Mouse (Mus musculus) telencephalon, adult 2 months (tissue): ENCODE data around the gene Vps45.

ENCODE experiments used
- DNase-seq: peaks from one replicate; pipeline ENCODE4 v3.0.0-alpha.2; 2011; ENCODE audit warnings: low read depth, low spot score

Vps45 gene

DNA sequence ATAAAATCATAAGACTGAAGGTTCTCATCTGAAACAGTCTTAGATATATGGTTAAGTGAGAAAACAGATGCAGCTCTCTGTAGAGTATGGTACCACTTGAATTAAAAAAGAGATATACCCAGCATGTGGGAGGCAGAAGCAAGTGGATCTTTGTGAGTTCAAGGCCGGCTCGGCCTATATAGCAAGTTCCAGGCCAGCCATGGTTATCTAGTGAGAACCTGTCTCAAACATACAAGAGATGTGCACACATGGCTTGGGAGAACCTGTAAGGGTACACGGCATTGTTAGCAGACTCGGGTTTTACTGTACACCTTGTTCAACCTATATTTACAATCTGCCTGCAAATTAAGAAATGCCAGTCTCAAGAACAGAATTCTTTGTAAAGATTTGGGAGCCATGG is 19.4 kb downstream of the Vps45 start:
- DNase-seq: no peak

GRCm38 (mm10) chr3:96038156-96038555 is 20.1 kb downstream of the Vps45 start:
- no peak for DNase-seq

- no peak for DNase-seq
Measured at GRCm38 (mm10) chr3:96036796-96037195, 21.5 kb downstream of the Vps45 start.

DNA sequence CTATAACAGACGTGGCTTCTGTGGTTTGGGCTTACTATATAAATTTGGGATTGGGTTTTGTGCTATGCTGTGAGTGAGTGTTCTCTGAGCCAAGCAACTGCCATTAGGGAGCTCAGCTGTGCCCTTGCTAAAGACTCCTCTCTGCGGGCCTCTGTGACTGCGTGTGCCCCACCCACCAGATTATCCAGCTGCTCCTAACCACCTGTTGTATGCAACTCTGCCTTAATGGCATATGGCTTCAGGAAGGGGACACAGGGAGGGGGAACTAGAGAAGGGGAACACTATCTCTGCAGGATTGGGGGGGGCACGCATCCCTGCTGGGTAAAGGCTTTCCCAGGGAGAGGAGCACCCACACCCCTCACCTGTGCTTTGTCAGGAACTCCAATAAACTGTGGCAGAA is 25.2 kb downstream of the Vps45 start:
- DNase-seq: no peak

DNA sequence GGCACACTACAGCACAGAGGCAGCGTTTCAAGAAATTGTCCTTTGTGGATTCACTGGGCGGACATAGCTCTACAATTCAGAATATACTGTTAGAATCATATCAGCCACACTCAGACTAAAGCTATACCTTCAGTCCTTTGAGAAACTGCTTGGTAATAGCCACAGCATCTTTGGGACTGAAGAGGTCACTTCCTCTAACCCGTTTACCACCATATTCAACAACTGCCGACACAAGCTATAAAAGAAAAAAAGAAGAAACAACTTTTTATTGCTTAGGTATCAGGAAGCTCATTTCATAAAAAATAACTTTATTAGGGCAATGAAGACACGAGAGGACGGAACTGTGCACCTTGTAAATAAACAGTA is 25.6 kb downstream of the Vps45 start:
- no peak for DNase-seq

GRCm38 (mm10) chr3:96031991-96032651 is 26.1 kb downstream of the Vps45 start:
- DNase-seq: no peak

DNA sequence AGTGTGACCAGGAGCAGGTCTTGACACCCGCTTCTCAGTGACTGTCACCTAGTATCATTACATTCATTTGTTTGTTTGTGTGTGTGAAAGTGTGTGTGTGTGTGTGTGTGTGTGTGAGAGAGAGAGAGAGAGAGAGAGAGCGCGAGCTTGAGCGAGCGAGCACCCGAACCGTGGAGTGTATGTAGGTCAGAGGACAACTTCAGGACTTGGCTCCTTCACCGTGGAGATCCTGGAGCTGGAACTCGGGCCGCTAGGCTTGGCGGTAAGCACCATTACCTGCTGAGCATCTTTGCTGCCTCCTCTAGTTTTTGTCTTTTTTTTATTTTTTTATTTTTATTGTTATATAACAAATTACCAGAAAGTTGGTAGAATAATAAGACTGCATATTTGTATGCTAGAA is 28.5 kb downstream of the Vps45 start:
- DNase-seq: no peak

DNA sequence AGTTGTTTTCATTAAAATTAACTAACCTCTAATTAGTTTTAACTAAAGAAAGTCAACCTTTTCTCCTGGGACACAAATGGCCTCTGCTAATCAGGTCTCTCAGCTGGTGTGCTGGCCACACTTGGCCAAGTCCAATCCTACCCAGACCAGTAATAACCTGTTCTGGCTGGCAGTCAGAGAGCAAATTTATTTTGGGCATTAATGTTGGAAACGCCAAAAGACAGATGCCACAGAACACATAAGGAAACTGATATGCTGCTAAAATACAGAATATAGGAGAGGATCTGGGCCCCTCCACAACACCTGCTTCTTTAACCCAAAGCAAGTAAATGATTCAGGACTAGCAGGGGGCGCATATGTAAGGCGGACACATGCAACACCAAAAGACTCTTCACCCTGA is 28.9 kb downstream of the Vps45 start:
- DNase-seq: no peak

DNA sequence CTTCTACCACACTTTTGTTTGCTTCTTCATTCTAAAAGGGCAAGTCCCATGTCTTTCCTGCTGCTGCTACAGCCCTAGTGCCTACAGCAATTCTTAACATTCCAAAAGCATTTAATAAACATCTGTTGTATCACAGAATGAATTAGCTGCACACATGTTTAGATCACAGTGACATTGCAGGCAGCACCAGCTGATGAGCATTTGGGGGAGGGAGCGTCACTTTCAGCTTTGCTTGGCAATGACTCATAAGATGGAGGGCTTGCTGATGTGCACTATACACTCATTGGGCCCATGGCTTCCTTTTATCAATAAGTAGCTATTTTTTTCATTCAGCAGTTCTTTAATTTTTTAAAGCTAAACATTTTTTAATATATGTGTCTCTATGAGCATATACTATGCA is 30.4 kb downstream of the Vps45 start:
- DNase-seq: no peak

GRCm38 (mm10) chr3:96027145-96027544 is 31.1 kb downstream of the Vps45 start:
- no peak for DNase-seq

- DNase-seq: no peak
Measured at GRCm38 (mm10) chr3:96021421-96022128, 36.7 kb downstream of the Vps45 start.

- no peak for DNase-seq
Measured at GRCm38 (mm10) chr3:96020735-96021134, 37.5 kb downstream of the Vps45 start.

DNA sequence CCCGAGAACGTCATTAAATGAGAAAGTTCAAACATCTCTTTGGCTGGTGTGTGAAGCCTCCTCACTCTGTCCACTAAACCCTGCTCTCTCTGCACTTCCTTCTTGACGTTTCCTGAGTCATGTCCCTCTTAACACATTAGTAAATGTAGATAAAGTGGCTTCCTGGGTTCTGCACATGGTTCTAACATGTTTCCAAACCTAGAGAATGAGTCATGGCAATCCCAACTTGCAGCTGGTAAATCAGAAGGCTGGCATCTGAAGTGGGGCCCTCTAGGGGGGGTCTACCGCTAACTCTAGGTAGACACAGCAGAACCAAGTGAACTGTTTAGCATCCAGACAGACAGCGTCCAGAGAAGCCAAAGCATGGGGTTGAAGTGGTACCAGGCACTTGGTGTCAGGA is 40.8 kb downstream of the Vps45 start:
- DNase-seq: no peak

DNA sequence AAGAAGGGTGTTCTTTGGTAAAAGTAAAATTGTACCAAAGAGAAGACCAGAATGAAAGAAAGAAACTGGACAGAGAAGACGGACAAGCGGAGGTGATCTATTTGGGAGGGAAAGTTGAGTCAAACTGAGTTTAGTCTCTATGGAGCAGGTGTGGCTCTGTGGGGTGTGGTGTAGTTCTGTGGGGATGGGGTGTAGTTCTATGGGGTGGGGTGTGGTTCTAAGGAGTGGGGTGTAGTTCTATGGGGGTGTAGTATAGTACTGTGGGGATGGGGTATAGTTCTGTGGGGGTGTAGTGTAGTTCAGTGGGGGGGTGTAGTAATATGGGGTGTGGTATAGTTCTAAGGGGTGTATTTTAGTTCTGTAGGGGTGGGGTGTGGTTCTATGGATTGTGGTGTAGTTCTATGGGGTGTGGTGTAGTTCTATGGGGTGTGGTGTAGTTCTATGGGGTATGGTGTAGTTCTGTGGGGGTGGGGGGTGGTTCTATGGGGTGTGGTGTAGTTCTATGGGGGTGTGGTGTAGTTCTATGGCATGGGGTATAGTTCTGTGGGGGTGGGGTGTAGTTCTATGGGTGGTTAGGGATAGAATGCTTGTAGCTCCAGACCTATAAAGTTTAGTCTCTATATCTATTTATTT is 41.9 kb downstream of the Vps45 start:
- DNase-seq: no peak

DNA sequence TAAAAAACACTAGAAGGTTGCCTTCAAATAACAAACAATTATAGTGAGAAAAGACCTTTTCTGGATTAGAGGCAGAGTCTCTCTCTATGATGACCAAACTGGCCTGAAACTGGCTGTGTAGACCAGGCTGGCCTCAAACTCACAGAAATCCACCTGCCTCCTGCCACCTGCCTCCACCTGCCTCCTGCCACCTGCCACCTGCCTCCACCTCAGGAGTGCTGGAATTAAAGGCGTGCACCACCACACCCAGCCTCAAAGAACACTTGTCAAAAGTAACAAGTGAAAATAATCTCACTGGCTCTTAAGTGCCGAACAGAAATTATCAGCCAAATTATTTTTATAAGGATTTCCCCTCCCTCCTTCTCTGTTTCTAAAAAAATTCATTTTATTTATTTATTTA is 42.6 kb downstream of the Vps45 start:
- no peak for DNase-seq

GRCm38 (mm10) chr3:96012805-96013204 is 45.5 kb downstream of the Vps45 start:
- no peak for DNase-seq

GRCm38 (mm10) chr3:96008463-96008862 is 49.8 kb downstream of the Vps45 start:
- no peak for DNase-seq

DNA sequence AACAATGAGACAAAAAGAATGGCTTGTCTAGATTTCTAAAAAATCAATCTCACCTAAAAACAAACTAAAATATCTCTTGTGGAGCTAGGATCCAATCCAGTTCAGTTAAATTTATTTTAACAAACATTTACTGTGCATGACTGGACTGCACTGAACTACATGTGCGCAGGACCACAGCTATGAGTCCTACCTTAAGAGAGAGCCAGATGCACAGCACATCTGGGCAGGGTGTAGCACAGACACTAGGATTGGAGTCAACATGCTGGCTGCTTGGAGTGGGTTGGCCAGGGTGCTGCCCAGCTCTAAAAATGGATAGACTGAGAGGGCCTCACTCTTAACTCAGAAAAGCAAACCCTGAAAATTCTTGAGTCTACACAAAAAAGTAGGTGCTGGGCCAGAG is 56.7 kb downstream of the Vps45 start:
- DNase-seq: no peak

DNA sequence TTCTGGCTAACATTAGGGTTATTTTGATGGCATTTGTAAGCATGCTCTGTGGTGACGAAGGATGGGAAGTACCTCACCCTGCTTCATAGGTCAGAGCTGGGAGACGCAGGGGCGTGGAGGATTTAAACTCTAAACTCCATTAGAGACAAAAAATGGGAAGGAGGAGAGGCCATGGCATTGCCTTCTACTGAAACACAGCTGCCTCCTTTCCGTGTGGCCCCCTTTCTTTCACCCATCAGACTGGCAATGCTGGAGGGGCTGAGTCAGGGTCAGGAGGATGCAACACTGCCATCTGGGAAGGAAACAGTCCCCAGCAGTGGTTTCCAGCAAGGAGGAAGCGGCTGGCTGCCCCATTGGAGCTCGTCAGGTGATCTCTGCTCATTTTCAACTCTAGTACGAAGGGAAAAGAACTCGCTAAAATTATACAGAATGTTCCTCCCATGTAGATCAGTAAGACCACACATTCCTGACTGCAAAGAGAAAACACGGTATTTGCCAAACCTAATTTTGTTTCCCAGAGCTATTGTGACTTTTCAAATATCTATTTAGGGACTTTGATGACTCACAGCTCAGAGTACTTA is 57.3 kb downstream of the Vps45 start:
- DNase-seq: peak; percentile 93

GRCm38 (mm10) chr3:96000080-96000632 is 58.1 kb downstream of the Vps45 start:
- no peak for DNase-seq

DNA sequence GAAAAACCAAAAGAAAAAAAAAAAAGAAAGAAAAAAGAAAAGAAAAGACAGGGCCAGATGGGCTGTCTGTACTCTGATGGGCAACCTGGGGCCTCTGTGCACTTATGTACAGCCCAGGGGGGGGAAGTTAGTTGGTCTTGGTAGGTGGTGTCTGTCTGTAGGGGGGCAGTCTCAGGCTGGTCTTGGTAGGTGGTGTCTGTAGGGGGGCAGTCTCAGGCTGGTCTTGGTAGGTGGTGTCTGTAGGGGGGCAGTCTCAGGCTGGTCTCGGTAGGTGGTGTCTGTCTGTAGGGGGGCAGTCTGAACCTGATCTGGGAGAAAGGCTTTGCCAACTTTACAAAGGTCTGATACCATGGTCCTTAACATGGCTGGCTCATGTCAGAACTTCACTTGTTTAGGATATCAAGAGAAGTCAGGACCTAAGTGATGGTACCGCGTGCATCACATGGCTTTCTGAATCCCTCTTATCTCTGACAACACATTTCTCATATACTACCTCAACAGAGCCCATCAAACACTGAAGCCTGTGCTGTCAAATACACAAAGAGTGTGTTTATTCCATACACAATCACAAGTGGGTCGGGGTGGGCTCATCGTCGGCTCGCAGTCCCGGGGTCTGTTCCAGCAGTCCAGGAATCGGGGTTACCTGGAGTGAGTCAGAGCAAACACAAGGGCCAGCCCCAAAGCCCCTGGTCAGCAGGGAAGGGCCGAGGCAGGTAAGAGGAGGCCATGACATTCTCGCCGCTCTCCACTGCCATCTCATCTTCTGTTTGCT is 58.8 kb downstream of the Vps45 start:
- no peak for DNase-seq
